Mouse (Mus musculus): Measurements from ENCODE around the gene Aurkb. TPM values are rescaled to one million over a fixed set of nuclear protein-coding genes. Genes with fewer than 3 reads are reported as not detected.

Aurkb gene
- polyA plus RNA-seq, 1 experiment, result 28.2 TPM

- TF ChIP-seq TCF3 (IDR thresholded peaks at IDR 0.05; ENCODE audit: insufficient read length, low read depth) (no peak), POLR2AphosphoS2 (IDR thresholded peaks at IDR 0.05; ENCODE audit: insufficient read length, low read depth) (peak; percentile 51), MYOG (IDR thresholded peaks at IDR 0.05; ENCODE audit: control insufficient read depth in 1 of 3, insufficient read depth in 1 of 3, insufficient read length in 2 of 3, low read depth in 2 of 3) (peak in 1 of 3 experiments; percentile 42), SRF (IDR thresholded peaks at IDR 0.05; ENCODE audit: control insufficient read depth, insufficient read length, low read depth) (no peak), CEBPB (IDR thresholded peaks at IDR 0.05; ENCODE audit: insufficient read depth, poor library complexity, severe bottlenecking) (peak; percentile 86), MAX (IDR thresholded peaks at IDR 0.05; ENCODE audit: low read depth) (peak; percentile 88), E2F4 (IDR thresholded peaks at IDR 0.05; ENCODE audit: insufficient read depth) (no peak), POLR2A (IDR thresholded peaks at IDR 0.05; ENCODE audit: insufficient read length, low read depth) (peak; percentile 65), USF1 (IDR thresholded peaks at IDR 0.05; ENCODE audit: low read depth) (peak; percentile 49)
- peak overlapping the region; percentile 99 for H3K4me2 ChIP-seq (ENCODE audit: low read depth)
- H3K36me3 ChIP-seq (ENCODE audit: control insufficient read depth, insufficient read depth), result peaks cover 19% of the 10 kb centered on the region
- no peaks in the 10 kb centered on the region for H3K27me3 ChIP-seq (ENCODE audit: control insufficient read depth, insufficient read depth, insufficient read length)
- peaks cover 10% of the 10 kb centered on the region for H3K79me2 ChIP-seq (ENCODE audit: control insufficient read depth, insufficient read depth)
- H3K4me3 ChIP-seq, result peak overlapping the region; percentile 40
- peak overlapping the region; percentile 5 for H3ac ChIP-seq (ENCODE audit: control insufficient read depth, insufficient read length)
Measured at GRCm38 (mm10) chr11:69098762-69099091, 53.3 kb downstream of the Aurkb start.

GRCm38 (mm10) chr11:69099177-69099914, 53.9 kb downstream of the Aurkb start:
- Histone ChIP-seq H3K4me2 (ENCODE audit: low read depth) (peak overlapping the region; percentile 99), H3K27me3 (ENCODE audit: control insufficient read depth, insufficient read depth, insufficient read length) (no peaks in the 10 kb centered on the region), H3K4me3 (peak overlapping the region; percentile 40), H3K79me2 (ENCODE audit: control insufficient read depth, insufficient read depth) (peaks cover 10% of the 10 kb centered on the region), H3ac (ENCODE audit: control insufficient read depth, insufficient read length) (peak overlapping the region; percentile 5), H3K36me3 (ENCODE audit: control insufficient read depth, insufficient read depth) (peaks cover 24% of the 10 kb centered on the region)
- TF ChIP-seq SRF (IDR thresholded peaks at IDR 0.05; ENCODE audit: control insufficient read depth, insufficient read length, low read depth), result no peak
- TF ChIP-seq E2F4 (IDR thresholded peaks at IDR 0.05; ENCODE audit: insufficient read depth), result no peak
- no peak for TF ChIP-seq MAX (IDR thresholded peaks at IDR 0.05; ENCODE audit: low read depth)

GRCm38 (mm10) chr11:69099915-69100345, 54.5 kb downstream of the Aurkb start:
- TF ChIP-seq POLR2A (IDR thresholded peaks at IDR 0.05; ENCODE audit: insufficient read length, low read depth), result peak; percentile 40
- TF ChIP-seq CEBPB (IDR thresholded peaks at IDR 0.05; ENCODE audit: insufficient read depth, poor library complexity, severe bottlenecking), result no peak
- no peak for TF ChIP-seq TCF12 (IDR thresholded peaks at IDR 0.05; ENCODE audit: insufficient read depth, poor library complexity, severe bottlenecking)
- no peak for TF ChIP-seq TCF3 (IDR thresholded peaks at IDR 0.05; ENCODE audit: insufficient read length, low read depth)
- no peak for TF ChIP-seq E2F4 (IDR thresholded peaks at IDR 0.05; ENCODE audit: insufficient read depth)
- peak in 2 of 3 experiments; percentile 4 to 36 for TF ChIP-seq MYOD1 (IDR thresholded peaks at IDR 0.05; ENCODE audit: control insufficient read depth in 1 of 3, insufficient read length in 2 of 3, low read depth in 2 of 3)
- TF ChIP-seq MAX (IDR thresholded peaks at IDR 0.05; ENCODE audit: low read depth), result no peak
- TF ChIP-seq USF1 (IDR thresholded peaks at IDR 0.05; ENCODE audit: low read depth), result no peak
- peak; percentile 97 for TF ChIP-seq SRF (IDR thresholded peaks at IDR 0.05; ENCODE audit: control insufficient read depth, insufficient read length, low read depth)
- TF ChIP-seq POLR2AphosphoS2 (IDR thresholded peaks at IDR 0.05; ENCODE audit: insufficient read length, low read depth), result no peak
- no peak for TF ChIP-seq REST (IDR thresholded peaks at IDR 0.05; ENCODE audit: insufficient read depth, insufficient read length)
- peak in 1 of 3 experiments; percentile 42 for TF ChIP-seq MYOG (IDR thresholded peaks at IDR 0.05; ENCODE audit: control insufficient read depth in 1 of 3, insufficient read depth in 1 of 3, insufficient read length in 2 of 3, low read depth in 2 of 3)
- Histone ChIP-seq H3K27me3 (ENCODE audit: control insufficient read depth, insufficient read depth, insufficient read length) (no peaks in the 10 kb centered on the region), H3K4me3 (peak overlapping the region; percentile 40), H3ac (ENCODE audit: control insufficient read depth, insufficient read length) (no peak overlapping the region), H3K36me3 (ENCODE audit: control insufficient read depth, insufficient read depth) (peaks cover 30% of the 10 kb centered on the region), H3K4me2 (ENCODE audit: low read depth) (peak overlapping the region; percentile 99), H3K79me2 (ENCODE audit: control insufficient read depth, insufficient read depth) (peaks cover 10% of the 10 kb centered on the region)

GRCm38 (mm10) chr11:69100639-69101360, 55.4 kb downstream of the Aurkb start:
- peaks cover 10% of the 10 kb centered on the region for H3K79me2 ChIP-seq (ENCODE audit: control insufficient read depth, insufficient read depth)
- H3K36me3 ChIP-seq (ENCODE audit: control insufficient read depth, insufficient read depth), result peaks cover 34% of the 10 kb centered on the region
- no peaks in the 10 kb centered on the region for H3K27me3 ChIP-seq (ENCODE audit: control insufficient read depth, insufficient read depth, insufficient read length)
- no peak overlapping the region for H3ac ChIP-seq (ENCODE audit: control insufficient read depth, insufficient read length)
- peak overlapping the region; percentile 99 for H3K4me2 ChIP-seq (ENCODE audit: low read depth)
- peak overlapping the region; percentile 40 for H3K4me3 ChIP-seq
- TF ChIP-seq POLR2AphosphoS2 (IDR thresholded peaks at IDR 0.05; ENCODE audit: insufficient read length, low read depth), result no peak
- TF ChIP-seq REST (IDR thresholded peaks at IDR 0.05; ENCODE audit: insufficient read depth, insufficient read length), result no peak
- no peak for TF ChIP-seq POLR2A (IDR thresholded peaks at IDR 0.05; ENCODE audit: insufficient read length, low read depth)
- no peak for TF ChIP-seq MYOG (IDR thresholded peaks at IDR 0.05; ENCODE audit: control insufficient read depth in 1 of 3, insufficient read depth in 1 of 3, insufficient read length in 2 of 3, low read depth in 2 of 3)

Other genes with a start within 250 kb of the Aurkb start
- gene Ndel1, start 173.8 kb upstream of the Aurkb start, polyA plus RNA-seq (2012; fragmentation: generic; extraction: Trizol), result 36.7 TPM
- not detected for gene Rnf222, start 157.1 kb upstream of the Aurkb start, polyA plus RNA-seq (2012; fragmentation: generic; extraction: Trizol)
- gene Rpl26, start 144.1 kb upstream of the Aurkb start, polyA plus RNA-seq (2012; fragmentation: generic; extraction: Trizol), result 695 TPM
- gene Odf4, start 118.6 kb upstream of the Aurkb start, polyA plus RNA-seq (2012; fragmentation: generic; extraction: Trizol), result not detected
- gene Arhgef15, start 88.2 kb upstream of the Aurkb start, polyA plus RNA-seq (2012; fragmentation: generic; extraction: Trizol), result 0.49 TPM
- gene Slc25a35, start 77.5 kb upstream of the Aurkb start, polyA plus RNA-seq (2012; fragmentation: generic; extraction: Trizol), result 2.3 TPM
- 56.4 TPM for gene Rangrf, start 70.5 kb upstream of the Aurkb start, polyA plus RNA-seq (2012; fragmentation: generic; extraction: Trizol)
- gene Pfas, start 37.2 kb upstream of the Aurkb start, polyA plus RNA-seq (2012; fragmentation: generic; extraction: Trizol), result 9.1 TPM
- 29.1 TPM for gene Ctc1, start 29.7 kb upstream of the Aurkb start, polyA plus RNA-seq (2012; fragmentation: generic; extraction: Trizol)
- gene Borcs6, start 14.1 kb downstream of the Aurkb start, polyA plus RNA-seq (2012; fragmentation: generic; extraction: Trizol), result 27.2 TPM
- gene Tmem107, start 25.2 kb downstream of the Aurkb start, polyA plus RNA-seq (2012; fragmentation: generic; extraction: Trizol), result 29.5 TPM
- gene Vamp2, start 42.8 kb downstream of the Aurkb start, polyA plus RNA-seq (2012; fragmentation: generic; extraction: Trizol), result 51.8 TPM
- 8.9 TPM for gene Per1, start 49.6 kb downstream of the Aurkb start, polyA plus RNA-seq (2012; fragmentation: generic; extraction: Trizol)
- 0.28 TPM for gene Hes7, start 74.8 kb downstream of the Aurkb start, polyA plus RNA-seq (2012; fragmentation: generic; extraction: Trizol)
- gene 9130213A22Rik, start 76.9 kb downstream of the Aurkb start, polyA plus RNA-seq (2012; fragmentation: generic; extraction: Trizol), result 0.78 TPM
- 0.01 TPM for gene Aloxe3, start 80.2 kb downstream of the Aurkb start, polyA plus RNA-seq (2012; fragmentation: generic; extraction: Trizol)
- not detected for gene Alox12b, start 111.3 kb downstream of the Aurkb start, polyA plus RNA-seq (2012; fragmentation: generic; extraction: Trizol)
- gene Alox8, start 152.2 kb downstream of the Aurkb start, polyA plus RNA-seq (2012; fragmentation: generic; extraction: Trizol), result not detected
- not detected for gene Gucy2e, start 191.4 kb downstream of the Aurkb start, polyA plus RNA-seq (2012; fragmentation: generic; extraction: Trizol)

Measured in myocyte (in vitro differentiated cells).